Mouse (Mus musculus): ENCODE data around the gene Serinc5.

Serinc5 gene

GRCm38 (mm10) chr13:92706342-92707061 is 95.6 kb downstream of the Serinc5 start:
- no peak for DNase-seq

GRCm38 (mm10) chr13:92707941-92708340 is 97.0 kb downstream of the Serinc5 start:
- DNase-seq, result no peak

GRCm38 (mm10) chr13:92708466-92708865 is 97.6 kb downstream of the Serinc5 start:
- no peak for DNase-seq

- no peak for DNase-seq
These were observed 98.6 kb downstream of the Serinc5 start for GRCm38 (mm10) chr13:92709535-92709934.

- DNase-seq, result no peak
These were observed 99.5 kb downstream of the Serinc5 start for GRCm38 (mm10) chr13:92710361-92710760.

GRCm38 (mm10) chr13:92711821-92712220 is 100.9 kb downstream of the Serinc5 start:
- no peak for DNase-seq

- DNase-seq, result no peak
These were observed 101.7 kb downstream of the Serinc5 start for GRCm38 (mm10) chr13:92712619-92713018.

- no peak for DNase-seq
These were observed 107.2 kb downstream of the Serinc5 start for GRCm38 (mm10) chr13:92717851-92718665.

GRCm38 (mm10) chr13:92721006-92721405 is 110.1 kb downstream of the Serinc5 start:
- DNase-seq, result no peak

- DNase-seq, result no peak
These were observed 111.5 kb downstream of the Serinc5 start for GRCm38 (mm10) chr13:92722389-92722788.

GRCm38 (mm10) chr13:92729811-92730210 is 118.9 kb downstream of the Serinc5 start:
- no peak for DNase-seq

- no peak for DNase-seq
These were observed 120.9 kb downstream of the Serinc5 start for GRCm38 (mm10) chr13:92731811-92732210.

- DNase-seq, result no peak
These were observed 121.9 kb downstream of the Serinc5 start for GRCm38 (mm10) chr13:92732836-92733235.

GRCm38 (mm10) chr13:92733252-92733651 is 122.4 kb downstream of the Serinc5 start:
- DNase-seq, result peak in 1 of 2 experiments; percentile 57

- no peak for DNase-seq
These were observed 122.8 kb downstream of the Serinc5 start for GRCm38 (mm10) chr13:92733741-92734140.

GRCm38 (mm10) chr13:92735693-92736092 is 124.8 kb downstream of the Serinc5 start:
- no peak for DNase-seq

GRCm38 (mm10) chr13:92736516-92737300 is 125.8 kb downstream of the Serinc5 start:
- no peak for DNase-seq

- no peak for DNase-seq
These were observed 127.9 kb downstream of the Serinc5 start for GRCm38 (mm10) chr13:92738821-92739220.

GRCm38 (mm10) chr13:92739858-92740257 is 129.0 kb downstream of the Serinc5 start:
- no peak for DNase-seq

GRCm38 (mm10) chr13:92740671-92741270 is 129.9 kb downstream of the Serinc5 start:
- DNase-seq, result peak; percentile 10 to 30

GRCm38 (mm10) chr13:92742886-92743285 is 132.0 kb downstream of the Serinc5 start:
- no peak for DNase-seq

- no peak for DNase-seq
These were observed 132.4 kb downstream of the Serinc5 start for GRCm38 (mm10) chr13:92743337-92743736.
